Mouse (Mus musculus): ENCODE measurements around the gene Gm2174.

The Gm2174 gene

DNA sequence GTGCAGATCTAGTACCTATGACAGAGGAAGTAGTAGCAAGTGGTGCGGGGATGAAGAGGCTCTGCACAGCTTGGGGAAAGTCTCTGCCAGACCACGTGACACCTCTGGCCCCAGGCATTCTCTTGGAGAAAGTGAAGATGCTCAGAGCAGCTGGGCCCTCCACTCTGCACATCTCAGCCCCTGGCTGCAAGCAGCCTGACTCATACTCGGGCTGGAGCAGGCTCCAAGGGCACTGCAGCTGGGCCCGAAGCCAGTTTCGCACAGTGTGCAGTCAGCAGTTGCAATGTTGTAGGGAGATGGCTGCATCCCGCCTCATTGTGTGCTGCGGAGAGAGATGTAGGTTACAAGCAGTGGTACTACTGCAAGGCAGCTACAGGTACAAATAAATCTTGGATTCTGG is 49.5 kb downstream of the Gm2174 start:
- DNase-seq (ENCODE audit: low read depth in 2 of 2, low spot score in 2 of 2) = no peak

All from CD8-positive naive resting alpha-beta T cell, adult 2 months (primary cell).